Mouse (Mus musculus): ENCODE results near the gene Lyrm7. TPM values are rescaled to one million over a fixed set of nuclear protein-coding genes. Genes with fewer than 3 reads are reported as not detected.

The Lyrm7 gene
- 10.0 TPM for polyA plus RNA-seq (2015; fragmentation: Illumina TruSeq; extraction: RNeasy Lipid Tissue Mini Kit (QIAGEN cat#74804); ENCODE audit: insufficient read depth, low replicate concordance)

GRCm38 (mm10) chr11:54860256-54861038 lies at the start of gene Lyrm7:
Lyrm7 (minus strand) TSS chr11:54860916.

GRCm38 (mm10) chr11:54902333-54903323 lies 41.9 kb upstream of the Lyrm7 start, which contains the start of gene Gpx3:
Gpx3 (plus strand) TSS chr11:54902453.

GRCm38 (mm10) chr11:54866119-54867048 lies 5.7 kb upstream of the Lyrm7 start, which contains the start of gene Hint1:
Hint1 (plus strand) TSS chr11:54866383.

GRCm38 (mm10) chr11:54787488-54788474 lies 72.9 kb downstream of the Lyrm7 start, which contains the start of gene Cdc42se2:
Cdc42se2 (minus strand) TSS chr11:54787675.

Other genes starting within 250 kb of the Lyrm7 start
- 157 TPM for gene Cdc42se2, start 73.2 kb downstream of the Lyrm7 start, polyA plus RNA-seq (2015; fragmentation: Illumina TruSeq; extraction: RNeasy Lipid Tissue Mini Kit (QIAGEN cat#74804); ENCODE audit: insufficient read depth, low replicate concordance)
- 303 TPM for gene Hint1, start 5.5 kb upstream of the Lyrm7 start, polyA plus RNA-seq (2015; fragmentation: Illumina TruSeq; extraction: RNeasy Lipid Tissue Mini Kit (QIAGEN cat#74804); ENCODE audit: insufficient read depth, low replicate concordance)
- 142 TPM for gene Gpx3, start 41.5 kb upstream of the Lyrm7 start, polyA plus RNA-seq (2015; fragmentation: Illumina TruSeq; extraction: RNeasy Lipid Tissue Mini Kit (QIAGEN cat#74804); ENCODE audit: insufficient read depth, low replicate concordance)
- 23.1 TPM for gene Tnip1, start 102.0 kb upstream of the Lyrm7 start, polyA plus RNA-seq (2015; fragmentation: Illumina TruSeq; extraction: RNeasy Lipid Tissue Mini Kit (QIAGEN cat#74804); ENCODE audit: insufficient read depth, low replicate concordance)
- gene Anxa6, start 172.5 kb upstream of the Lyrm7 start, polyA plus RNA-seq (2015; fragmentation: Illumina TruSeq; extraction: RNeasy Lipid Tissue Mini Kit (QIAGEN cat#74804); ENCODE audit: insufficient read depth, low replicate concordance): 179 TPM
- 47.8 TPM for gene Ccdc69, start 217.2 kb upstream of the Lyrm7 start, polyA plus RNA-seq (2015; fragmentation: Illumina TruSeq; extraction: RNeasy Lipid Tissue Mini Kit (QIAGEN cat#74804); ENCODE audit: insufficient read depth, low replicate concordance)
- 141 TPM for gene Gm2a, start 237.2 kb upstream of the Lyrm7 start, polyA plus RNA-seq (2015; fragmentation: Illumina TruSeq; extraction: RNeasy Lipid Tissue Mini Kit (QIAGEN cat#74804); ENCODE audit: insufficient read depth, low replicate concordance)

Measured in spleen, adult 10 weeks (tissue).